Mouse (Mus musculus) skeletal muscle tissue, adult 2 months (tissue): ENCODE data around the gene Atp1a1.

Experiments
- DNase-seq: peaks from one replicate; pipeline ENCODE4 v3.0.0-alpha.2; 2012; ENCODE audit warnings: low read depth, low spot score

The Atp1a1 gene

GRCm38 (mm10) chr3:101593266-101593651 is 11.2 kb downstream of the Atp1a1 start:
- DNase-seq = no peak

- no peak for DNase-seq
Measured at GRCm38 (mm10) chr3:101592281-101593265, 11.9 kb downstream of the Atp1a1 start.

DNA sequence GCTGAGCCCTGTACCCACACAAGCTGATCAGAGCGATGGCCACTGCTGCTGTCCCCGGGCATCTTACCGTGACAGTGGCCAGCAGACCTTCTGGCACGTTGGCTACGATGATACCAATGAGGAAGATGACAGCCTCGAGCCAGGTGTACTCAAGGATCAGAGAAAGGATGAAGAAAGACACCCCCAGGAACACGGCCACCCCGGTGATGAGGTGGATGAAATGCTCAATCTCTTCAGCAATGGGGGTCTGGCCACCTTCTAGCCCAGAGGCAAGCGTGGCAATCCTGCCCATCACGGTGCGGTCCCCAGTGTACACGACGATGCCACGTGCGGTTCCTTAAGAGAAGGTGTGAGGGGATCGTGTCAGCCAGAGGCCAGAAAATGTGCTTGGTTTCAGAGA is 14.1 kb downstream of the Atp1a1 start:
- DNase-seq = no peak

DNA sequence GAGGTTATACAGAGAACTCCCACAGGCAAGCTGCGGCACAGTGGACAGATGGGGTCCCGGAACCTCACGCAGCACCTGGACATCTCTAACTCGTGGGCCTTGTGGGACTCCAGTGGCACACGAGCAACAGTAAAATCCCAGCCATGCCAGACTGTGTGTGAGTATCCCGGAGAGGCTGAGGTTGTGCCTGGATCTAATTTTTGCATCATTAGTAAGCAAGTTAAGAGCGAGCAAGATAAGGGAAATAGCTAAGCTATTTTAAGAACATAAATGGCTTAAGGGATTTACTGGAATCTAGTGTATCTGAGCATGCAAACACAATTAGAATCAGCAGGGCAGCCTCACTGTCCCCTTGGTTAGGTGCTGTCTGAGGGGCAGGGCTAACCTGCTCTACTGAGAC is 16.2 kb downstream of the Atp1a1 start:
- no peak for DNase-seq

DNA sequence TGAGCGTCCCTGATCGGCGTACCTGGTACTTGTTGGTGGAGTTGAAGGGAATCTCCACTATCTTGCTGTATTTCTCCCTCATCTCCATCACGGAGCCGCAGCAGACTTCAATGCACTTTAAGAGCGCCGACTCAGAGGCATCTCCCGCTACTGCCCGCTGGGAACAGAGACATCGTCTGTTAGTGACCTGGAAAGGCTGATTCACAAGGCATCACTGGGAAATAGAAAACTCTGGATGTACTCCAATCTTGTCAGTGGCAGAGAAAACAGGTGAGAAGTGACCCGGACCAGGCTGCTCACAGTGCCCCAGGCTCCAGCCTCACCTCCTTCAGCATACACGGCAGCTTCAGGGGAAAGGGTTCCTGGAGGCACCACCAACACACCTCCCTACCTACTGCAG is 17.7 kb downstream of the Atp1a1 start:
- no peak for DNase-seq

DNA sequence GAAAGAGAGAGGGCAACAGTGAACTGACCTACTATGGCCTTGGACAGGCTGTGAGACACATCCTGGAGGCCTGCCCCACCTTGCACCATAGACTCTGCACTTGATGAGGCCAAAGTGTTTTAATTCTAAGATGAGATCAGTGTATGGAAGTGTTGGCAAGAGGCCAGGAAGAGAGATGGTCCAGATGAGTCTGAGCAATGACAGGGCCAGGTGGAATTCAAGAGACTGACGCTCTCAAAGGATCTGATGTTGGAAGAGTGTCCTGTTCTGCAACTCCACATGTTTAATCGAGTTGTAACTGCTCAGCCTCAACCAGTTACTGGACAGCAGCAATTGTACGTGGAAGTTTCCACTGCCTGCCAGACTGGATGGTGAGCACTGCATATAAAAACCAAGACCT is 26.4 kb downstream of the Atp1a1 start:
- no peak for DNase-seq

GRCm38 (mm10) chr3:101577361-101577760 is 27.1 kb downstream of the Atp1a1 start:
- DNase-seq = no peak

DNA sequence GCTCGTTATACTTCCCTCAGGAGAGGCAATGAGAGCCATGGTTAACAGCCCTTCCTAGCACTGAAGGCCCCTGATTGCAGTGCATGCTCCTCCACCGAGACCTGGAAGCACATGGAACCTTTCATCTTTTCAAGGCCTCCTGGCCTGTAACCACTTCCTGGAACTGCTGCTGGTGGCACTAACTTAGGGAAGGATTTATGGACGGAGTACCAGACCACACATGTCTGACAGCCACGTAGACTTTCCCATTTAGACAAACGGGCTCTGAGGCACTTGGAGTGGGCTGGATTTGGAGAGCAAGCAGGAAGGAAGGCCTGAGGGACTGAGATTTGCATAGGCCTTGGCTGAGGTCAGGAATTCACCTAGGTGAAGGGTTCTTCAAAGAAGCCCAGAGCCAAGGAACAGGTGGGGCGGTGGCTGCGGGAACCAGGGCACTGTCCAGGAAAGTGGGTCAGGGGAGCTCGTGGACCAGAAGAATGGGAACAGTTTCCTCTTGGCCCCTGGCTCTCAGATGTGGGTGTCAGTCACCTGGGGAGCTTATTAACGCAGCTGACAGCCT is 28.9 kb downstream of the Atp1a1 start:
- no peak for DNase-seq

DNA sequence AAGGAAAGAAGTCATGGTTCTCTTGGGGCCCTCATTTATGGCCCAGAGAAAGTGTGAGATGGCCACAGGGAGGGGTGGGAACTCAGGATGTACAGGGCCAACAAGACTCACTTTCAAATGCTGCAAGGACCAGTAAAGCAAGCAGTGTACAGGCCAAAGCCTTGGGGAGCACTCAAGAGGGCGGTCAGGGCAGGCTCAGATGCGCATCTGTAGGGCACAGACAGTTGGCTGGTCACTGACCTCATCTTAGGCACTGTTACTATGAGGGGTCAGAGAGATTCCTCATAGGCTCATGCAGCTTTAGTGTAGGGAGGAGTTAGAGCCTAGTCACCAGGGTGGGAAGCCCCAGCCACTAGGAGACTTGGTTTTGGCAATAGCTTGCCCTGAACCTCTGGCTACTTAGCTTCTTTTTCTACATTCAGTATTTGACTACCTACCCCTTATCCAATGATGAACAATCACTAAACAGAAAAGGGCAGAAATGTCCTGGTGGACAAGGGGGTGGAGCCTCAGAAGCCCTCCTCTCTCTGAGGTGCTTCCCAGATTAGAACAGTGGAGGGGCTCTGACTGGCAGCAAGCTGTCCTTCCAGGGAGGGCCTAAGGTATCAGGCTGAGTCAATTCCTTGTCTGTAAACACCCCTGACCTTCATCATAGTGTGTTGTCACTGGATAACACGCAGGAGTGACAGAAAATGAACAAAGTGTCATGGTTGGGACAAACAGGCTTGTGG is 29.9 kb downstream of the Atp1a1 start:
- DNase-seq = no peak

DNA sequence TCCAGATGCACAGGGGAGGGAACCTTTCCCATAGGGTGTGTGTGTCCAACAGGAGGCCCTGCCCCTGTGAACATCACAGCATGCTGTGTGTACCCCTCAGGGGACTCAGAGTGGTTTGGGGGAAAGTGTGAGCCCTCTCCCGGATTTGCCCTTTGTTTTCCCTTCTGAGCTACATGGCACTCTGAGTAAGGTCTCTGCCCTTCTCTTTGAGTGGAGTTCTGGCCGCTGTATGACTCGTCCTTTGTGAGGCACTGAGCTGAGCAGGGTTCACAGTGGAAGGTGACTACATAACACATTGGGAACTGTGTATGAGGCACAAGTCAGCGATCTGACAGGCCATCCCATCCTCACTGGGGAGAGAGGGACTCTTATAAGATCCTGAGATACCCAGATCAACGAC is 31.5 kb downstream of the Atp1a1 start:
- DNase-seq = no peak

DNA sequence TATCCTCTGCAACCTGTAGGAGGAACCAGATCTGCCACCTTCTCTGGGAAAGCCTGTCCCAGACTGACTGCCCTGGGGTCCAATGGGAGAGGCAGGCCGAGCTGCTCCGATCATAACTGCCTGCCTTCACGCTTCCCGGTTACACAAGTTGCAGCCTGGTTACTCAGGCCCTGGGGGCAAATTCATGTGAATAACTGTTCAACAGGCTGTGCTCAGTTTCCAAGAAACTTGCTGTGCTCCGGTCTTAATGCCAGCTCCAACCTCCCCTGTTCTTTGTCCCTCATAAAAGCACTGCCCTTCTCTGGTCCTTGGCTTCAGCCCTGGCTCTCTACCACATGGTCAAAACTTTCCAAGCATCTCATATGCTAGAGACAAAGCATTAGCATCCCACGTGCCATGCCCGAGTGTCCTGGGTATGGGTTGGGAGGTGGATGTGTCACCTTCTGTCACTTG is 32.3 kb downstream of the Atp1a1 start:
- no peak for DNase-seq

DNA sequence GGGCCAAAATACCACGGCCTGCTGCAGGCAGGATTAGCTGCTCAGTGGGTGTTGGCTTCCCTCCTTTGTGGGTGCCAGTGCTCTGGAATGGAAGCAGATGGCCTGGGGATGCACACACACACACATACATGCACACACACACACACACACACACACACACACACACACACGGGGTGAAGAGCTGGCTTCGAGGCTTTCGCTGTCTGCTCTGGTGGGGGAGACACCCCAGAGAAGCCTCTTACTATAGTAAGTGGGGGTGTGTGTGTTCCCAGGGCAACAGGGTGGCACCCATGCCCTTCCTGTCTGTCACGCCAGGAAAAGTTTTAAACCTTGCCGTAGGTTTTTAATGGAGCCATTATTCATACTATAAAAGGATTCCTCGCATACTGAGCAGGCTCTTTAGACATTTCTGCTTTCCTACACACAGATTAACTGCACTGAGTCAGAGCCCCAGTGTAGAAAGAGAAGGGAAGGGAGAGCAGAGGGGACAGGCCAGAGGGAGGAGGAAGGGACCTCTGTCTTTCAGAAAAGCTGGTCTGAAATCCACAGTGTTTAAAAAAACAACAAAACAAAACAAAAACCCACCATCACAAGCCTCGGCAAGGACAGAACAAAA is 32.9 kb downstream of the Atp1a1 start:
- no peak for DNase-seq

GRCm38 (mm10) chr3:101570747-101571514 is 33.6 kb downstream of the Atp1a1 start:
- no peak for DNase-seq

- DNase-seq = no peak
Measured at GRCm38 (mm10) chr3:101570246-101570645, 34.2 kb downstream of the Atp1a1 start.

DNA sequence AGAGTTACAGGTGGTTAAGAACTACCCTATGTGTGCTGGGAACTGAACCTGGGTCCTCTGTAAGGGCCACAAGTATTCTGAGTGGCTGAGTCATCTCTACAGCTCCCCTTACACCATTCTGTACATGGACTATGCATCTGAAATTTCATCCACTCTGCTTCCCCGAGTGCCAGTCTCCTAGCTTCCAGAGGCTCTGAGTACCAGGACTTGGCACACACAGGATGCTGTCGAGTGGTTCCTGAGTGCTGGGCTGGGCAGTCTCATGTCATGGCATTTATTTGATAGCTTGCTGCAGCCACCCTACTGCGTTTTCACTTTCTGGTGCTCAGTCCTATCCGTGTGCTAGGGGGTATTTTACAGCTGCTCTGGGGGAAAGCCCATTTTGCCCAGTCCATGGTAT is 35.9 kb downstream of the Atp1a1 start:
- peak; percentile 69 for DNase-seq

- DNase-seq = no peak
Measured at GRCm38 (mm10) chr3:101564011-101564410, 40.5 kb downstream of the Atp1a1 start.

DNA sequence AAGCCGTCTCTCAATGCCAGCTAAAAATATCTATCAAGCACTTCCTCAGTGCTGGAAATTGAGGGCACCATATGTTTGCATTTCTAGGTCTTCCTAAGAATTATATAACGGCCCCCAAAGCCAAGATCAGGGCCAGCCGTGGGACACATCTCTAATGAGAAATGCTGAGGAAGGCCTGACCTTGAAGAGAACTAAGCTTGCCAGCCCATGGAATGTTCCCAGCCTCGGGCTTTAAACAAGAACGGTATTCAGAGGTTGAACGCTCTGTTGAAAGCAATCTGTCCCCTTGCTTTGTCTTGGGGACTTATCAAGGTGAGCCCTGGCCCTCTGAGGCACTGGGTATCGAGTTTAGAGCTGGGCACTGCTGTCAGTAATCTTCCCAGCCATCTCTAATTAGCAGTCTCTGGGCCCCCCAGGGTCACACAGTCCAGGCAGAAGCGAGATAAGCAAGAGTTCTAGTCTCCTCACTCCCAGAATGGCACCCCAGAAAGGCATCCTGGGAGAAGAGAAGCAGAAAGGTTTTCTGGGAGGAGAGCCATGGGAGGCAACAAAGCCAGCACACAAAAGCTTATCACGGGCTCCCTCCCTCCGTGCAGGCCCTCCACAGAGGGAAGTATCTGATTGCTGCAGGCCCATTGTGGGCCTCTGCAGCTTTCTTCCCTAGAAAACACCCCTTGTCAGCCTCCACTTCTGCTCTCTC is 41.8 kb downstream of the Atp1a1 start:
- no peak for DNase-seq

DNA sequence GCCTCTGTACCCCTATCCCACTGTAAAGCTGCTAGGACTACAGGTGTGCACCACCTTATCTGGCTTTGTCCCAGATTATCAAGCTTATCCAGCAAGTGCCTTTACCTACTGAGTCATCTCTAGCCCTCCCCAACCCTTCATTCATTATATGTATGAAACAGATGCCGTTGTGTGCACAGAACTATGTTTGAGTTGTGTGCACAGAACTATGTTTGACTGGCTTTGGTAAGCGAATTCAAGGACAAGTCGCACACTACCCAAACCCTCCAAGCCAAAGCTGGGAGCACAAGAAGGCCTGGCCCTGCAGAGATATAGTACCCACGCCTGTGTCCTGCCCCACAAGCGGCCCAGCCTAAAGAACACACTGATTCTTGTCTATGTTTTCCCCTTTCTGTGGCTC is 42.5 kb downstream of the Atp1a1 start:
- DNase-seq = no peak

DNA sequence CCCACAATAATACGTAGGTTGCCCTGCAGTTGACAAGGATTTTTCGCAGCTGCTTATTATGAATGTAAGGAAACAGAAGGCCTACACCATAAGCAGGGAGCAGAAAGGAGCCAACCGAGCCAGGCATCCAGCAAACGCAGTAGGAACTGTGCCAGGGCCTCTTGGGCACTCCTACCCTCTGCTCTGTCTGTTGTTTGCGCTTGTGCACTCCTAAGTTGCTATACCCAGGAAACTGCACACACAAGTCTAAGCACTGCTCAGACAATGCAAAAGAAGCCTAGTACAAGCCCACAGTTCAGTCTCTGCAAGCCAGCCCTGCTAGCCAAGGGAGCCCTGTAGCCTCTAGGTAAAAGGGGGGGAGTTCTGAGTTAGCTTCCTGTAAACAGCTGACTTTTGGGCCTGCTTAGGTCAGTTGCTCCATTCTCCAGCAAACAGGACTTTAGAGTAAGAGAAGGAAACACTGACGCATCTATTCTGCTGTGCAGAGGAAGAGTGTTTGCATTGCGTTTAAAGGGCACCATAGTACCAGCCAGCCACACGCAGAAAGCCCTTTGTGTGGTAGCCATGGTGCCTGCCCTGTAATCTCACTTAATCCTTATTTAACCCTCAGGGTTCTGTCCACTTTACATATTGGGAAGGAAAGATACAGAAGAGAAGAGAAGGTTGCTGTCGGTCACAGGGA is 43.5 kb downstream of the Atp1a1 start:
- no peak for DNase-seq

GRCm38 (mm10) chr3:101556712-101557111 is 47.8 kb downstream of the Atp1a1 start:
- no peak for DNase-seq
